Mouse (Mus musculus): Measurements from ENCODE around the gene Asb3. TPM values are rescaled to one million over a fixed set of nuclear protein-coding genes. Genes with fewer than 3 reads are reported as not detected.

Asb3 gene
- polyA plus RNA-seq, 1 experiment from 2014 or later, result 38.5 TPM

DNA sequence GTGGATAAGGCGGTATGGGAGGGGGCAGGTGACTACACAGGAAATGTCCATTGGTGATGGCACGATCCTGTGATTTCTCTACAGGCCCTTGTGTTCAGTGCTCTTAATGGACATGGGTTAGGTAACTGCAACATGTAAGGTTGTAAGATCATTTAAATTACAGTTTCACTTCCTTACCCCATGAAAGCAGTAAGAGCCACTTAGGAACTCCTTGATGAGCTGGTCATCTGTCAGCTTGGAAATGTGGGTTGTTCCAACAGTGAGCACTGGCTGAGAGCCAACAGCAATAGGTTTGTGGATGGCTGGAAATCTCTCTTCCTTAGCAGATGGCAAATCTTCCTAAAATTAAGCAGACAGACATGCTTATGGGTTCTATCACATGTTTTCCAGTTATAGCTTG is 58.3 kb downstream of the Asb3 start:
- H3K4me3 ChIP-seq, result no peak overlapping the region
- H3K4me2 ChIP-seq, result no peak overlapping the region
- H3K27ac ChIP-seq, result no peak overlapping the region
- H3K4me1 ChIP-seq, result no peaks in the 10 kb centered on the region
- H3K9ac ChIP-seq, result no peak overlapping the region
- H3K36me3 ChIP-seq, result peaks cover 69% of the 10 kb centered on the region
- no peak for ATAC-seq (ENCODE audit: insufficient number of reproducible peaks, insufficient read depth, low FRiP score, low TSS enrichment, low read depth)
- WGBS, result 92% methylated on average over 2 of the region's 2 CpGs
- no peaks in the 10 kb centered on the region for H3K9me3 ChIP-seq
- H3K27me3 ChIP-seq, result no peaks in the 10 kb centered on the region

GRCm38 (mm10) chr11:30952829-30953228 is 67.6 kb downstream of the Asb3 start:
- no peak overlapping the region for H3K27ac ChIP-seq
- no peaks in the 10 kb centered on the region for H3K27me3 ChIP-seq
- 48% methylated on average over 5 of the region's 5 CpGs for WGBS
- H3K9ac ChIP-seq, result peak overlapping the region; percentile 90; the same call in 1 of the 2 replicates
- H3K4me3 ChIP-seq, result peak overlapping the region; percentile 82
- no peak for ATAC-seq (ENCODE audit: insufficient number of reproducible peaks, insufficient read depth, low FRiP score, low TSS enrichment, low read depth)
- H3K4me2 ChIP-seq, result peak overlapping the region; percentile 67
- H3K36me3 ChIP-seq, result peaks cover 47% of the 10 kb centered on the region
- peaks cover 10% of the 10 kb centered on the region for H3K4me1 ChIP-seq
- peaks cover 10% of the 10 kb centered on the region for H3K9me3 ChIP-seq

DNA sequence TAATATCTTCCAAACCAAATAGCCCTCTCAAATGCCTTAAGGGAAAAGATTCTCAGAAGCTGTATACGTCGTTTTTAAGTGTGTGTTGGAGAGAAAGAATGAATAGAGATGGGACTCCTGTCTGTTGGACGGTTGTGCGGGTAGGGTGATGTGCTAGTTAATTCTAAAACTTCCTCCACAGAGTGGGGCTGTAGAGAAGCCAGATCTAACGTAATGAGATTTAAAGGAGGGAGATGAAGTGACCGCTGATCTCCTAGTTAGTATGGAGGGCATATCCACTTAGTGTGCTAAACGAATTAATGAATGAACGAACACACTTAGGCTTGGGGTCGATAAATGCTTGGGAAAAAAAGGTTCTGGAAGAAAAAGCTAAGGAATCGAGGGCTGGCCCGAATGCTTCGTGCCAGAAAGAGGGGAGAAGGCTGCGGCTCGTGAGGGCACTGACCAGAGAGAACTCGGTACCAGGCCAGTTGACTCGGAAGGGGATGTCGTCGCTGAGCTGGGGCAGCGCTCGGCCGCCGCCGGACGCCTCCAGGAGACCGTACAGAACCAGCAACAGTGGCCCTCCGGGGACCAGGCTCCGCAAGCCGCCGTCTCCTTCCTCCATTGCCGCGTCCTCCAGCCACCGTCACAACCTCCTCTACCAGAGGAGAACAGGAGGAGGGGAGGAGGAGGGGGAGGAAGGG is 68.4 kb downstream of the Asb3 start:
- Histone ChIP-seq H3K27ac (peak overlapping the region; percentile 81), H3K4me3 (peak overlapping the region; percentile 82), H3K4me2 (peak overlapping the region; percentile 67), H3K9ac (peak overlapping the region; percentile 90), H3K4me1 (peaks cover 10% of the 10 kb centered on the region), H3K36me3 (peaks cover 44% of the 10 kb centered on the region), H3K27me3 (no peaks in the 10 kb centered on the region), H3K9me3 (peaks cover 14% of the 10 kb centered on the region)
- under 1% methylated on average over 26 of the region's 32 CpGs for WGBS
- ATAC-seq (ENCODE audit: insufficient number of reproducible peaks, insufficient read depth, low FRiP score, low TSS enrichment, low read depth), result peak; percentile 78

- H3K4me1 ChIP-seq, result peaks cover 10% of the 10 kb centered on the region
- H3K36me3 ChIP-seq, result peaks cover 38% of the 10 kb centered on the region
- peak within 1 kb of the TSS; percentile 85 for H3K27ac ChIP-seq
- WGBS, result under 1% methylated on average over 40 of the region's 40 CpGs
- ATAC-seq (ENCODE audit: insufficient number of reproducible peaks, insufficient read depth, low FRiP score, low TSS enrichment, low read depth), result peak; percentile 96
- peak within 1 kb of the TSS; percentile 90 for H3K9ac ChIP-seq
- peak within 1 kb of the TSS; percentile 73 for H3K4me2 ChIP-seq
- H3K27me3 ChIP-seq, result no peaks in the 10 kb centered on the region
- peaks cover 15% of the 10 kb centered on the region for H3K9me3 ChIP-seq
- peak within 1 kb of the TSS; percentile 82 for H3K4me3 ChIP-seq
Observed at GRCm38 (mm10) chr11:30954279-30954725, 69.1 kb downstream of the Asb3 start, which contains the start of gene Erlec1. TSS of gene Erlec1 (minus strand) at chr11:30954335.

DNA sequence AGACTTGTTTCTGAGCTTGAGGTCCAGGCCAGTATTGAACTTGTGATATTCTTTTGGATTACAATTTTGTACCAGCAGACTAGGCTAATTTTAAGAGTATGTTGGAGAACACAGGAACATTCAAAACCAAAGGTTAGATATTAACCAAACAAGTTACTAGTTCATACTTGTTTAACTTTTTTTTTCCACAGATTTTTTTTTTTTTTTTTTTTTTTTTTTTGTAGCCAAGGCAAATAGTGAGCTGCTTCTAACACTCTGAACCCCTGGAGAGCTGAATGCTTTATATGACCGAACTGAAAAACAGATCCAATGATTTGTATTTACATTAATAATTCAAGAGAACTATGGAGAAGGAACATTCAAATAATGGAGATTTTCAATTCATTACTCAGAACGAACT is 100.0 kb downstream of the Asb3 start:
- H3K4me1 ChIP-seq, result peaks cover 5% of the 10 kb centered on the region; the same call in 1 of the 2 replicates
- H3K4me2 ChIP-seq, result peak overlapping the region; percentile 70
- H3K27ac ChIP-seq, result no peak overlapping the region
- H3K36me3 ChIP-seq, result no peaks in the 10 kb centered on the region
- no peak overlapping the region for H3K9ac ChIP-seq
- H3K4me3 ChIP-seq, result peak overlapping the region; percentile 66
- ATAC-seq (ENCODE audit: insufficient number of reproducible peaks, insufficient read depth, low FRiP score, low TSS enrichment, low read depth), result no peak
- H3K9me3 ChIP-seq, result no peaks in the 10 kb centered on the region
- 50% methylated on average over 2 of the region's 2 CpGs for WGBS
- no peaks in the 10 kb centered on the region for H3K27me3 ChIP-seq

- Histone ChIP-seq H3K4me1 (peaks cover 5% of the 10 kb centered on the region; the same call in 1 of the 2 replicates), H3K9me3 (no peaks in the 10 kb centered on the region), H3K4me2 (peak within 1 kb of the TSS; percentile 70), H3K27ac (peak within 1 kb of the TSS; percentile 64), H3K9ac (peak within 1 kb of the TSS; percentile 79), H3K4me3 (peak within 1 kb of the TSS; percentile 66), H3K27me3 (no peaks in the 10 kb centered on the region), H3K36me3 (no peaks in the 10 kb centered on the region)
- ATAC-seq (ENCODE audit: insufficient number of reproducible peaks, insufficient read depth, low FRiP score, low TSS enrichment, low read depth), result peak; percentile 97
- 1% methylated on average over 22 of the region's 22 CpGs for WGBS
Observed at GRCm38 (mm10) chr11:30985877-30986624, 100.8 kb downstream of the Asb3 start, which contains the start of gene Chac2. TSS of gene Chac2 (minus strand) at chr11:30986350.

DNA sequence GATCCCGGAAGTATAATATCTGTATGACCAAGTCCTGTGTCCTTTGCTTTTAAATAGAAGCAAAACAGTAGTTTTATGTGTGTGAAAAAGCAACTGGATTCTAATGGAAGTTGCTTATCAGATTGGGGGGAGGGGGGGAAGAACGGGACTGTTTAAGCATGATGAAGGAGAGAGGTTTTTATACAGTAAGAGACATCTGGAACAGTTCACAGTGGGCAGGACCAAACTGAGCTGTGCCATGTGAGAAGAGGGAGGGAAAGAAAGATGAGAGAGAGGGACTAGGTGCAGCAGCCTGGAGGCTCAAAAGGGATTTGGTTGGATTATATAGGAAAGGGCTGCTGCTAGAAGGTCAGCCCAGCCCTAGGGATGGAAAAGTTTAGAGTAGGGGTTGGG is 101.4 kb downstream of the Asb3 start:
- Histone ChIP-seq H3K4me1 (peaks cover 5% of the 10 kb centered on the region; the same call in 1 of the 2 replicates), H3K4me3 (peak overlapping the region; percentile 66), H3K4me2 (peak overlapping the region; percentile 70), H3K27ac (peak overlapping the region; percentile 64), H3K9me3 (no peaks in the 10 kb centered on the region), H3K27me3 (no peaks in the 10 kb centered on the region), H3K36me3 (no peaks in the 10 kb centered on the region), H3K9ac (peak overlapping the region; percentile 79)
- ATAC-seq (ENCODE audit: insufficient number of reproducible peaks, insufficient read depth, low FRiP score, low TSS enrichment, low read depth), result peak; percentile 84
- WGBS, result 0% methylated on average over 2 of the region's 2 CpGs

GRCm38 (mm10) chr11:30996670-30997069 is 111.5 kb downstream of the Asb3 start:
- no peaks in the 10 kb centered on the region for H3K9me3 ChIP-seq
- WGBS, result 85% methylated on average over 3 of the region's 3 CpGs
- no peak overlapping the region for H3K4me2 ChIP-seq
- H3K27me3 ChIP-seq, result no peaks in the 10 kb centered on the region
- ATAC-seq (ENCODE audit: insufficient number of reproducible peaks, insufficient read depth, low FRiP score, low TSS enrichment, low read depth), result no peak
- H3K27ac ChIP-seq, result no peak overlapping the region
- 0 out of 2 replicates have a peak, but pooled peaks cover 3% of the 10 kb centered on the region for H3K36me3 ChIP-seq
- no peak overlapping the region for H3K4me3 ChIP-seq
- no peak overlapping the region for H3K9ac ChIP-seq
- H3K4me1 ChIP-seq, result no peaks in the 10 kb centered on the region

- ATAC-seq (ENCODE audit: insufficient number of reproducible peaks, insufficient read depth, low FRiP score, low TSS enrichment, low read depth), result no peak
- H3K27me3 ChIP-seq, result no peaks in the 10 kb centered on the region
- H3K9ac ChIP-seq, result no peak overlapping the region
- no peaks in the 10 kb centered on the region for H3K4me1 ChIP-seq
- H3K27ac ChIP-seq, result no peak overlapping the region
- H3K4me3 ChIP-seq, result no peak overlapping the region
- H3K4me2 ChIP-seq, result no peak overlapping the region
- 94% methylated on average over 5 of the region's 5 CpGs for WGBS
- H3K36me3 ChIP-seq, result 0 out of 2 replicates have a peak, but pooled peaks cover 3% of the 10 kb centered on the region
- H3K9me3 ChIP-seq, result no peaks in the 10 kb centered on the region
Observed at GRCm38 (mm10) chr11:30998199-30998598, 113.0 kb downstream of the Asb3 start.

- no peaks in the 10 kb centered on the region for H3K9me3 ChIP-seq
- 0 out of 2 replicates have a peak, but pooled peaks cover 3% of the 10 kb centered on the region for H3K36me3 ChIP-seq
- 85% methylated on average over 2 of the region's 2 CpGs for WGBS
- no peaks in the 10 kb centered on the region for H3K27me3 ChIP-seq
- ATAC-seq (ENCODE audit: insufficient number of reproducible peaks, insufficient read depth, low FRiP score, low TSS enrichment, low read depth), result no peak
- no peak overlapping the region for H3K27ac ChIP-seq
- H3K4me2 ChIP-seq, result no peak overlapping the region
- H3K9ac ChIP-seq, result no peak overlapping the region
- no peak overlapping the region for H3K4me3 ChIP-seq
- no peaks in the 10 kb centered on the region for H3K4me1 ChIP-seq
Observed at GRCm38 (mm10) chr11:30998704-30999103, 113.5 kb downstream of the Asb3 start.

DNA sequence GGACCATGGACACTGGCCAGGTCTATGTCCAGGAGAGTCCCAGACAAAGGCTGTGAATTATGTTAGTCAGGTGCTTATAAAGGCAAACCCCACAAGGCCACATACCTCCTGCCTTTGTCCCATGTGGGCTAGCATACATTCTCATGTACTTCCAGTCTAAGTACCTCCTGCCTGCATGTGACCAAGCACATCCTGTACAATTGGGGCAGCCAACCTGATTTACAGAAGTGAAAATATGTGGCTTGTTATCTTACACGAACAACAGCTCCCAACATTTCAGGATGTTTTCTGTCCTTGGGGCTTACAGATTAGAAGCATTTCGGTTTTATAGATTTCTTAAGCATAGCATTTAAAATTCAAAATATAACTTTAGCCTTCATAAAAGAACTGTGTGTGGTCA is 114.8 kb downstream of the Asb3 start:
- Histone ChIP-seq H3K36me3 (0 out of 2 replicates have a peak, but pooled peaks cover 3% of the 10 kb centered on the region), H3K4me1 (no peaks in the 10 kb centered on the region), H3K4me3 (no peak overlapping the region), H3K9ac (no peak overlapping the region), H3K9me3 (no peaks in the 10 kb centered on the region), H3K27me3 (no peaks in the 10 kb centered on the region), H3K4me2 (no peak overlapping the region), H3K27ac (no peak overlapping the region)
- WGBS, result 83% methylated on average over 2 of the region's 2 CpGs
- no peak for ATAC-seq (ENCODE audit: insufficient number of reproducible peaks, insufficient read depth, low FRiP score, low TSS enrichment, low read depth)
